Mouse (Mus musculus) adrenal gland, postnatal 10 days (tissue): Measurements from ENCODE around the gene 2010111I01Rik. TPM values are rescaled to one million over a fixed set of nuclear protein-coding genes. Genes with fewer than 3 reads are reported as not detected.
"Not testable (repeated sequence)": the region's sequence is repeated elsewhere in the genome, so short reads cannot be mapped to it uniquely, and the experiment has no call there.

Experiments
- DNase-seq: peaks from one replicate; pipeline ENCODE4 v3.0.0; 2021; ENCODE audit warnings: mixed read lengths
- total RNA-seq, 2 experiments: library from RNA; stranded (reverse); gene quantifications; 2 replicates each; pipeline ENCODE4 v1.2.3; 2021

2010111I01Rik gene
- total RNA-seq, 2 experiments from 2014 or later = 57.3 to 99.7 TPM

- DNase-seq = no peak
These were observed 239.0 kb downstream of the 2010111I01Rik start for GRCm38 (mm10) chr13:63203502-63204278.

- no peak for DNase-seq
These were observed 241.1 kb downstream of the 2010111I01Rik start for GRCm38 (mm10) chr13:63205750-63206149.

- no peak for DNase-seq
These were observed 241.7 kb downstream of the 2010111I01Rik start for GRCm38 (mm10) chr13:63206396-63206795.

GRCm38 (mm10) chr13:63216537-63216936 lies 251.8 kb downstream of the 2010111I01Rik start:
- no peak for DNase-seq

GRCm38 (mm10) chr13:63223026-63223770 lies 258.5 kb downstream of the 2010111I01Rik start:
- DNase-seq = no peak

- no peak for DNase-seq
These were observed 261.3 kb downstream of the 2010111I01Rik start for GRCm38 (mm10) chr13:63225796-63226583.

- no peak for DNase-seq
These were observed 263.1 kb downstream of the 2010111I01Rik start for GRCm38 (mm10) chr13:63227785-63228184.

- no peak for DNase-seq
These were observed 266.4 kb downstream of the 2010111I01Rik start for GRCm38 (mm10) chr13:63230955-63231701.

GRCm38 (mm10) chr13:63231702-63232070 lies 267.0 kb downstream of the 2010111I01Rik start:
- no peak for DNase-seq

GRCm38 (mm10) chr13:63232558-63232957 lies 267.9 kb downstream of the 2010111I01Rik start:
- no peak for DNase-seq

GRCm38 (mm10) chr13:63234520-63234919 lies 269.8 kb downstream of the 2010111I01Rik start:
- not testable (repeated sequence) for DNase-seq

GRCm38 (mm10) chr13:63235551-63235950 lies 270.9 kb downstream of the 2010111I01Rik start:
- DNase-seq = no peak

- DNase-seq = no peak
These were observed 271.6 kb downstream of the 2010111I01Rik start for GRCm38 (mm10) chr13:63236159-63236893.

- DNase-seq = no peak
These were observed 273.4 kb downstream of the 2010111I01Rik start for GRCm38 (mm10) chr13:63238045-63238444.

- no peak for DNase-seq
These were observed 274.7 kb downstream of the 2010111I01Rik start for GRCm38 (mm10) chr13:63239301-63239804.

GRCm38 (mm10) chr13:63239877-63240671 lies 275.4 kb downstream of the 2010111I01Rik start:
- peak; percentile 94 for DNase-seq

GRCm38 (mm10) chr13:63240835-63241234 lies 276.1 kb downstream of the 2010111I01Rik start:
- no peak for DNase-seq

- DNase-seq = no peak
These were observed 277.0 kb downstream of the 2010111I01Rik start for GRCm38 (mm10) chr13:63241665-63242064.

- no peak for DNase-seq
These were observed 277.9 kb downstream of the 2010111I01Rik start for GRCm38 (mm10) chr13:63242401-63243192.
